Mouse (Mus musculus): ENCODE results near the gene Mtif2. TPM values are rescaled to one million over a fixed set of nuclear protein-coding genes. Genes with fewer than 3 reads are reported as not detected.

Mtif2 gene
- polyA plus RNA-seq, 1 experiment from 2014 or later, result 59.2 TPM

Other genes starting within 250 kb of the Mtif2 start
- 18.4 and 19.3 TPM in 2 replicates for gene Ccdc88a, start 152.8 kb upstream of the Mtif2 start, polyA plus RNA-seq (2015; fragmentation: Nextera tagmentation; extraction: Ambion mirVana)
- 16.6 and 22.9 TPM in 2 replicates for gene Prorsd1, start 11.4 kb upstream of the Mtif2 start, polyA plus RNA-seq (2015; fragmentation: Nextera tagmentation; extraction: Ambion mirVana)
- gene Clhc1, start 21.5 kb downstream of the Mtif2 start, polyA plus RNA-seq (2015; fragmentation: Nextera tagmentation; extraction: Ambion mirVana), result 0.14 and 0.20 TPM in 2 replicates
- 510 and 562 TPM in 2 replicates for gene Rps27a, start 21.7 kb downstream of the Mtif2 start, polyA plus RNA-seq (2015; fragmentation: Nextera tagmentation; extraction: Ambion mirVana)
- gene Rtn4, start 166.5 kb downstream of the Mtif2 start, polyA plus RNA-seq (2015; fragmentation: Nextera tagmentation; extraction: Ambion mirVana), result 55.8 and 59.3 TPM in 2 replicates